Mouse (Mus musculus): ENCODE measurements around the gene Ovca2.

Ovca2 gene

DNA sequence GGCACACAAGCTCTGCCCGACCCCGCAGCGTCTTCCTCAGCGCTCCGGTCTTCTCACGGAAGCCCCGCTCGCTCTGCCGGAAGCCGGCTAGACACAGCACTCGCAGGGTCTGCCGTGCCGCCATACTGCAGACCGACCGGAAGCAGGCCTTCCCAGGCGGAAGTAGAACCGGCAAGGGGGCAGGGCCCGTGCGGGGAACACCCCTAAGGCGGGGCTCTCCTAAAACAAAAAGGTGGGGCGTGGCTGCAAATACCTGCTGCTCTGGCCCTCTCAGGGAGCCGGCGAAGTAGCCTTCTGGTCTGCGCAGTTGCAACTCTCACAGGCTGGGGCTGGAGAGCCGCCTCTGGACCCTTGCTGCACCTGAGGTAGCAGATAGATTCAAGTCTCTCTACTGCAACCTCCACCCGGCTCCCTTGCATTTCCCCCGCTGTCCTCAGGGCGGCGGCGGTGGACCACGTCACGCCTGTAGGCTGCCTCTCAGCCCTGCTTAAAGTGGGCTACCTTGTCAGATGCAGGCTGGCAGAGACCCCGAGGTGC lies at the start of gene Ovca2:
Gene Ovca2, minus strand, starts transcription at position 164 of the 537 bp plus-strand sequence.
- peak; percentile 93 for DNase-seq (ENCODE audit: inconsistent ontology term)

DNA sequence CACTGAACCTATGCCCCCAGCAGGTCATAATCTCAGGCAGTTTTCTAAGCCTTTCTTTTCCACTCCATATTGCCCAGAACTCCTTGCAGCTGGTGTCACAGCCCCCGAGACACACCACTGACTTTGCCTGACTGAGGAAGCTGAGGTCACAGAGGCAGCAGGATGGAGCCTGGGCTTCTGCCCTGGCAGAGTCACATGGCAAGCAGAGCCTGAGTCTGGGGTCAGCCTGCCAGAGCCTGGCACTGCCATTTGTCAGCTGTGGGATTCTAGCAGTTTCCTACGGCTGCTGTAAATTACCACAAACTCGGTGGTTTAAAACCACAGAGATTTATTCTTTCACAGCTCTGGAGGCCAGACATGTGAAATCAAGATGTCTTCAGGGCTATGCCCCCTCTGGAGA lies 49.0 kb upstream of the Ovca2 start:
- DNase-seq (ENCODE audit: inconsistent ontology term): no peak

GRCm38 (mm10) chr11:75224835-75225234 lies 46.2 kb upstream of the Ovca2 start:
- DNase-seq (ENCODE audit: inconsistent ontology term): no peak

GRCm38 (mm10) chr11:75224062-75224461 lies 45.4 kb upstream of the Ovca2 start:
- no peak for DNase-seq (ENCODE audit: inconsistent ontology term)

GRCm38 (mm10) chr11:75220517-75221145 lies 42.0 kb upstream of the Ovca2 start:
- peak; percentile 40 for DNase-seq (ENCODE audit: inconsistent ontology term)

DNA sequence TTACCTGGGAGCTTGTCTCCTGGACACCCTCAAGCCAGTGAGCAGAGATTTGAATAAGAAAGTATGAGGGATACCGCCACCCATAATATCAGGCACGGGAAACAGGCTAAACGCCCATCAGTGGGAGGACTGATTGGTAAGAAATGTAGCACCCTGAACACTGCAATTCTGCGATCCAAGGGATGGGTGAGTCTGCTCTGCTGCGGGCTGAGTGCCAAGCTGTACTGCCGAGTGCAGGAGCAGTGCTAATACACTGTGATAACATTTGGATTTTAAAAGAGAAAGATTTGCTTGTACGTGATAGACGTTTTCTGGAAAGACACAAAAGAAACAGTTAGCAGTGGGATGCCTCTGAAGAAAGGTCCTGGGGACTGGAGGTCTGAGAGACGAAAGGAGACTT lies 41.5 kb upstream of the Ovca2 start:
- no peak for DNase-seq (ENCODE audit: inconsistent ontology term)

- no peak for DNase-seq (ENCODE audit: inconsistent ontology term)
Observed at GRCm38 (mm10) chr11:75214081-75214950, 35.7 kb upstream of the Ovca2 start.

- DNase-seq (ENCODE audit: inconsistent ontology term): peak; percentile 65
Observed at GRCm38 (mm10) chr11:75213372-75214080, 34.9 kb upstream of the Ovca2 start.

DNA sequence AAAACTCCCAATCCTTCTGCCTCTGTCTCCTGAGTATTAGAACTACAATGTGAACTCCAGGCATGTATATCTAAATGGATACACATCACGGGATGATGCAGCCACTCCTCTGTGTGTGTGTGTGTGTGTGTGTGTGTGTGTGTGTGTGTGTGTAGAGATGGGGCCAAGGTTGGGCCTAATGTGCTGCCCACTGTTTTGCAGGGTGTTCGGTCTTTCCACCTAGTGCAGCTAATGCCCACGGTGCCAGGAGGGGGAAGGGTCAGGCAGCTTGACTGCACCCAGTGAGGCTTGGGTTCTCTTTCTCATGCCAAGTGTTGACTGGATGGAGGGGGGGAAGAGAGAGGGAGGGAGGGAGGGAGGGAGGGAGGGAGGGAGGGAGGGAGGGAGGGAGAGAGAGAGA lies 34.2 kb upstream of the Ovca2 start:
- DNase-seq (ENCODE audit: inconsistent ontology term): no peak

GRCm38 (mm10) chr11:75212031-75212667 lies 33.5 kb upstream of the Ovca2 start:
- DNase-seq (ENCODE audit: inconsistent ontology term): no peak

DNA sequence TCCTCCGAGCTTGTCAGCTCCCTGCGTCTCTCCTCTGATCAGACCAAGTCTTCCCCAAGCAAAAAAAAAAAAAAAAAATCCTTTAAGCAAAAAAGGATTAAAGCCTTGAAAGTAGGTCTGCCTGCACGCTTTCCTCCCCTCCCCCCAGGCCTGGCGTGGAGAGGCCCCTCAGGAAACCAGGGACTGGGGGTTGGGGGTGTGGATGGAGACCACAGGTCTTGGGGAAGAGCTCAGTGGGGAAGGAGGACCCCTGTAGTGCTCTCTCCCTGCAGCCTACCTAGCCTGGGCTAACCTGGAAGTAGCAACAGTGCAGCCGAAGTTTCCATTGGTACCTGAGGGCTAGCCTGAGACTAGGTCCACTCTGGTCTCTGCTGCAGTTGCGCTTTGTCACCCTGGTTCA lies 32.1 kb upstream of the Ovca2 start:
- no peak for DNase-seq (ENCODE audit: inconsistent ontology term)

DNA sequence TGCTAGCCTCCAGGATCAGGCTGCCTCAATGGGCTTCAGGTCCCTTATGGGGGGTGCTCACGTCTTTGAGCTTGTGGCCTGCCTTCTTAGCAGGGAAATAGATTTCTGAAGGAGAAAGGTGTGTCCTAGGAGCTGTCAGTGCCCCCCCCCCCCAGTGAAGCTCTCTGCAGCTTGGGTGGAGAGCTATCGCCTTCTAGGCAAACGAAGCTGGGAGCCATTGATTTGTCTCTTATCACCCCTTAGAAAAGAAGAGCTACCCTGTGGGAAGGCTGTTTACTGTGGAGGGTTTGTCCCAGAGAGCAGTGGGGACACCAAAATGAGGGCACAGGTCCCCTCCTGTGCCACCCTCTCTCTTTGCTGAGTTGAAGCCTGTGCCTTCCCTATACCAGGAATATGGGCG lies 31.5 kb upstream of the Ovca2 start:
- no peak for DNase-seq (ENCODE audit: inconsistent ontology term)

GRCm38 (mm10) chr11:75209363-75209762 lies 30.7 kb upstream of the Ovca2 start:
- DNase-seq (ENCODE audit: inconsistent ontology term): no peak

DNA sequence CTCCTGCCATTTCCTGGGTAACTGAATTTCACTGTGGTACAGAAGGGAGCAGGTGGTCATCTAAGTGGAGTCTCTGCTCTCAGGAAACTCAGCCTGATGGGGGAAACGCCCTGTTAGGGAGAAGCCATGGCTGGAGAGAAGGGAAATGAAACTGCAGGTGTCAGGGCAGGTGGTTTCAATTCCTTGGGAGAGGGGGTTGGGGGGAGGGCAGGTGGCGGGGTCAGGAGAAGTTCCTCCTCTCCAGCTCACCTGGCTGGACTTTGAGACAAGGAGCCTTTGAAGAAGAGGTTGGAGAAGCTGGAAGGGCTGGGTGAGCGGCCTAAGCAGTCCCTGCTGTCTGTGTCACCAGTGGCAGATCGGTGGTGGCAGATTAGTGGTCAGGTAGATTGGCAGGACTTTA lies 27.7 kb upstream of the Ovca2 start:
- DNase-seq (ENCODE audit: inconsistent ontology term): no peak

GRCm38 (mm10) chr11:75204472-75204871 lies 25.8 kb upstream of the Ovca2 start:
- no peak for DNase-seq (ENCODE audit: inconsistent ontology term)

DNA sequence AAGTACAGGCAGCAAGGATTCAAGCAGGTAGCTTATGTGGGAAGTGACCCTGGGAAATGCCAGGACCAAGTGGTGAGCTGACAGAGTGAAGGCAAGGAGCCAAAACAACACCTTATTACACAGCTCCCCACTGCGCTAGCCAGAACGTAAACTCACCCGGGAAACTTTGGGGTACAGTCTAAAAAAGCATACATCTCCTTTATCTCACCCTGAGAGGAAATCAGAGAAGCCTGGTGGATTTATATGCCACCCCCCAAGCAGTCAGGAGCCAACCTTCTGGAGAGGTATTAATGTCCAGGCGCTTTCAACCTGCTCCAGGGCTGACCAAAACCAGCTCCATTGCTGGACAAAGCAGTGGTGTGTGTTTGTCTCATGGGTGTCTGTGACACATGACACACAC lies 25.3 kb upstream of the Ovca2 start:
- no peak for DNase-seq (ENCODE audit: inconsistent ontology term)

DNA sequence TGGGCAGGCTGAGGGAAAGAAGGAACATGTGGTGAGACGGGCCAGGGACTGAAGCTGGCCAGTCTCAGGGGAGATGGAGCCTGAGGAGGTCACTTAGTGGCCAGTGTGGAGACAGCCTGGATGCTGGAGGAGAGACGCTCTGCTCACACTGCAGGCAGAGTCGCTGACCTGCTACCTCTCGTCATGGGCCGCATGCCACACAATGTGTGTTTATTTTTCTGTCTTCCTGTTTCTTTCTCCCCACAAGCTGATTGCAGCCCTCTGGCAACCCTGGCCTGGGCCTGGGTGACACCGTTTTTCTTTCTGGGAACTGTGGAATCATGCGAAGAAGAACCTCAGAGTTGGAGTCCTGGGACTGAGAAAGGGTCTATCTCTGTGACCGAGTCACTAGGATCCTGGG lies 23.1 kb upstream of the Ovca2 start:
- DNase-seq (ENCODE audit: inconsistent ontology term): no peak

GRCm38 (mm10) chr11:75200935-75201334 lies 22.3 kb upstream of the Ovca2 start:
- DNase-seq (ENCODE audit: inconsistent ontology term): no peak

- no peak for DNase-seq (ENCODE audit: inconsistent ontology term)
Observed at GRCm38 (mm10) chr11:75199951-75200350, 21.3 kb upstream of the Ovca2 start.

DNA sequence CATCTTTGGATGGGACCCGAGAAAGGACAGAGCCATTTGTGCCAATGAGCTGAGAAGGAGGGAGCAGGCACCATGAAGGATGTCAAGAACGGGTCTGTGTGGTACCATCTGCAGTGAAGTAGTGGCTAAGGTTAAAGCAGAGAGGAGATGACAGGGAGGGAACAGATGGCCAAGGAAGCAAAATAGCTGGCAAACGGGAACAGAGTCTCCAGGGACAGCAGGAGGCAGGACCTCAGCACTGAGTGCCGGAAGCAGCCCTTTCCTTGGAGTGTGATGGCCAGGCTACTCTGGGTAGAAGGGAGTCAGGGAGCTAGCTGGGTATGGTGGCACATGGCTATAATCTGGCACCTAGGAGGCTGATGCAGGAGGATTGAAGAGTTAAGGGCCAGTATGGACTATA lies 20.2 kb upstream of the Ovca2 start:
- DNase-seq (ENCODE audit: inconsistent ontology term): no peak

GRCm38 (mm10) chr11:75197956-75198355 lies 19.3 kb upstream of the Ovca2 start:
- DNase-seq (ENCODE audit: inconsistent ontology term): no peak

- DNase-seq (ENCODE audit: inconsistent ontology term): no peak
Observed at GRCm38 (mm10) chr11:75196131-75196530, 17.5 kb upstream of the Ovca2 start.
